Mouse (Mus musculus) hematopoietic stem cell, adult 5-6 weeks (primary cell): ENCODE results near the gene Exosc6. TPM values are rescaled to one million over a fixed set of nuclear protein-coding genes. Genes with fewer than 3 reads are reported as not detected.
"Not testable (repeated sequence)": the region's sequence is repeated elsewhere in the genome, so short reads cannot be mapped to it uniquely, and the experiment has no call there.

Experiments
- ATAC-seq, 2 experiments: fragments of 125-278 bp in 1 of 2; replicated peaks in 1 of 2; 2 replicates each; pipeline ENCODE4 v1.8.0; 2016 to 2017; ENCODE audit warnings: inconsistent platforms in 2 of 2, mild to moderate bottlenecking in 2 of 2, moderate number of reproducible peaks in 2 of 2, low read depth in 1 of 2, moderate TSS enrichment in 1 of 2; ENCODE audit not compliant: low FRiP score in 2 of 2, poor library complexity in 2 of 2, severe bottlenecking in 2 of 2, insufficient read depth in 1 of 2, low TSS enrichment in 1 of 2
- total RNA-seq: library from RNA; stranded (forward); fragments of 172-1452, 232-1000 nt; gene quantifications from 2 replicates; pipeline ENCODE4 v1.2.3, GENCODE M21; 2017

Gene Exosc6
- total RNA-seq, 1 experiment from 2014 or later, result 25.7 TPM

- ATAC-seq, result no peak
Measured at GRCm38 (mm10) chr8:111055661-111056060, 478 bp upstream of the Exosc6 start.

DNA sequence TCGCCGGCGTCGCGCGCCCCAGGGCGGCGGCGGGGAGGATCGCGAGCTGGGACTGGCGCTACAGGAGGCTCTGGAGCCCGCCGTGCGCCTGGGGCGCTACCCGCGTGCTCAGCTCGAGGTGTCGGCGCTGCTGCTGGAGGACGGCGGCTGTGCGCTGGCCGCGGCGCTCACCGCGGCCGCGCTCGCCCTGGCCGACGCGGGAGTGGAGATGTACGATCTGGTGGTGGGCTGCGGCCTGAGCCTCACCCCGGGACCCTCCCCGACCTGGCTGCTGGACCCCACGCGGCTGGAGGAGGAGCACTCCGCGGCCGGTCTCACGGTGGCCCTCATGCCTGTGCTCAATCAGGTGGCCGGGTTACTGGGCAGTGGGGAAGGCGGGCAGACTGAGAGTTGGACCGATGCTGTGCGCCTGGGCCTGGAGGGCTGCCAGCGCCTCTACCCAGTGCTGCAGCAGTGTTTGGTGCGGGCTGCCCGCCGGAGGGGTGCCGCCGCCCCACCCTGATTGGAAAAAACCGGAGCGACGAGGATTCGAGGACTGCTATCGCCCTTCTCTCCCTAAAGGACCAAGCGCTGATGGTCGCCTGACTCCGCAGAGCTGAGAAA, 653 bp downstream of the Exosc6 start:
- no peak for ATAC-seq

- ATAC-seq, result no peak
Measured at GRCm38 (mm10) chr8:111058946-111059572, 2.9 kb downstream of the Exosc6 start.

DNA sequence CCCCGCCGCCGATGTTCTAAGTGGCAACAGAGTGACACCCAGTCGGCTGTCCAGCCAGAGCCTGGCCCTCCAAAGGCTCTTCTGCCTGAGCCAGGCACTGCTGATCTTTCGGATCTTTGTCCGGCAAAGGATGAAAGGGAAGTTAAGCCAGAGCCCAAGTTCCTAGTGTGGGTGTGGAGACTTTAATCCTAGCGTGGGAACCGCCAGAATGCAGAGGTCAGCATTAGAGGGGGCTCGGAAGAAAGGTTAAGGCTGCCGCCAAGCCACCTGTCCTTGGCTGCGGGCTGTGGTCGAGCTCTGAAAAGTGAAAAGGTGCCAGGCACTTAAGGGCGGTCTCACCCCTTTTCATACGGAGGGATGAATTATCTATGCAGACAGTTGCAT, 5.5 kb downstream of the Exosc6 start:
- ATAC-seq, result peak; percentile 17 to 43; a peak in 3 of 4 replicates

- ATAC-seq, result peak; percentile 71 to 83
Measured at GRCm38 (mm10) chr8:111062072-111062757, 6.1 kb downstream of the Exosc6 start.

DNA sequence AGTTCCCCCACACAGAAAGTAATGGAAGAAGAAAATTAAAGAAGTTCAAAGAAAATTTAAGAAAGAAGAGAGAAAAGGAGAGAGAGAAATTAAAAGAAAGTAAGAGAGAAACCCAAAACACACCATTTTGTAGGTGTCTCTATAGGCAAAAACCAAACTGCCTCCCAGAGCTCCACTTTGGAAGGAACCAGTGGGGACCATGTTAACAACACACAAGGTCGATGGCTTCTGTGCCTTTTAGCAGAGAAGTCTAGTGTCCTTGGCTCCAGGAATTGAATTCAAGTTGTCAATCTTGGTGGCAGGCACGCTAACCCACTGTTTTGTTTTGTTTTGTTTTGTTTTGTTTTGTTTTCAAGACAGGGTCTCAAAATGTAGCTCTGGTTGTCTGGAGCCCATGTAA, 6.8 kb downstream of the Exosc6 start:
- ATAC-seq, result no peak

- ATAC-seq, result no peak
Measured at GRCm38 (mm10) chr8:111066308-111066707, 10.2 kb downstream of the Exosc6 start.

GRCm38 (mm10) chr8:111067439-111067838, 11.3 kb downstream of the Exosc6 start:
- 0 out of 4 replicates have a peak, but pooled peaks of 1 of the 2 experiments have one; percentile 34 for ATAC-seq

DNA sequence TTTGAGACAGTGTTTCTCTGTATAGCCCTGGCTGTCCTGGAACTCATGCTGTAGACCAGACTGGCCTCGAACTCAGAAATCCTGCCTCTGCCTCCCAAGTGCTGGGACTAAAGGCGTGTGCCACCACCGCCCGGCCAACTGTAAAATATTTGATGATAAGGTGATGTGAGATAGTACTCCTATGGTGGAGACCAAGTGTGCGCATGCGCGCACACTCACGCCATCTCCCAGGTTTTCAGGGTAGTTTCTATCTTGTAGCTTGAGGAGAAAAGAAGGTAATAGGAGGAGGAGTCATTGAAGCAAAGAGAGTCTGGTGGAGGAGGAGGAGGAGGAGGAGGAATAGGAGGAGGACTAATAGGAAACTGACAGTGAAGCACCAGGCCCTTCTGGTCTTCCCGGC, 12.5 kb downstream of the Exosc6 start:
- not testable (repeated sequence) for ATAC-seq

- ATAC-seq, result no peak
Measured at GRCm38 (mm10) chr8:111075926-111076325, 19.8 kb downstream of the Exosc6 start.

GRCm38 (mm10) chr8:111079461-111079860, 23.3 kb downstream of the Exosc6 start:
- no peak for ATAC-seq

DNA sequence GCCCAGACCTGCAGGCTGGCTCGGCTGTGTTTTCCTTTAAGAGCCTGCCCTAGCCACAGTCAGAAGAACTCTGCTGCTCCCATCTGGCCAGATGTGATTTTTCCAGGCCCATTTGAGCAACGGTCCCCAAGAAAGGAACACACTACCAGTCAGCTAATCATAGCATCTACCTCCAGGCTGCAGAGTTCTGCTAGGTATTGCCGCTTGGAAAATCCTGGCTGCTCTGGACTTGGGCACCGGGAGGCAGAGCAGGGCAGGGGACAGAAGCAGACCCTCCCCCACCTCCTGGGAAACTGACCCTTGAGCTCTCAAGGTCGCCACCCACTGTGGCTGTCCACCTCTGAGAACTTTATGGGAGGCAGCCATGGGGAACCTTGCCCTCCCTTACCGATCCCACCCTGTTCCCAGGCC, 23.7 kb downstream of the Exosc6 start:
- 0 out of 4 replicates have a peak, but pooled peaks of 1 of the 2 experiments have one; percentile 32 for ATAC-seq

GRCm38 (mm10) chr8:111081580-111082258, 25.6 kb downstream of the Exosc6 start:
- no peak for ATAC-seq

DNA sequence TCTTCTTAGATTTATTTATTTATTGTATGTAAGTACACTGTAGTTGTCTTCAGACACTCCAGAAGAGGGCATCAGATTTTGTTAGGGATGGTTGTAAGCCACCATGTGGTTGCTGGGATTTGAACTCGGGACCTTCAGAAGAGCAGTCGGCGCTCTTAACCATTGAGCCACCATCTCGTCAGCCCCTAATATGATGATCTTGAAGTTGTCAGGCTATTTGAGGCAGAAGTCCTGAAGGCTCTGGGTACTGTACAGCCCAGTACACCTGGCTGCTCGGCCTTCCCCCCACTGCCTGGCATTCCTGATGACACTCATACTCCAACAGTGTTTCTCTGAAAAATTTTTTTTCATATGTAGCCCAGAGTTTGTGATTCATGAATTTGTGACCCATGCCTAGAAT, 27.8 kb downstream of the Exosc6 start:
- ATAC-seq, result not testable (repeated sequence)

- peak; percentile 63 to 67; a peak in 3 of 4 replicates for ATAC-seq
Measured at GRCm38 (mm10) chr8:111090126-111090525, 34.0 kb downstream of the Exosc6 start.

- ATAC-seq, result no peak
Measured at GRCm38 (mm10) chr8:111091706-111092105, 35.6 kb downstream of the Exosc6 start.

GRCm38 (mm10) chr8:111092326-111092725, 36.2 kb downstream of the Exosc6 start, which contains the start of gene Clec18a:
Clec18a (minus strand) TSS chr8:111092426.
- ATAC-seq, result not testable (repeated sequence)
